Mouse (Mus musculus): Measurements from ENCODE around the gene Gm20517.
A peak's percentile ranks its signal among the peaks of the same experiment; 100 is the strongest.

Gene Gm20517

DNA sequence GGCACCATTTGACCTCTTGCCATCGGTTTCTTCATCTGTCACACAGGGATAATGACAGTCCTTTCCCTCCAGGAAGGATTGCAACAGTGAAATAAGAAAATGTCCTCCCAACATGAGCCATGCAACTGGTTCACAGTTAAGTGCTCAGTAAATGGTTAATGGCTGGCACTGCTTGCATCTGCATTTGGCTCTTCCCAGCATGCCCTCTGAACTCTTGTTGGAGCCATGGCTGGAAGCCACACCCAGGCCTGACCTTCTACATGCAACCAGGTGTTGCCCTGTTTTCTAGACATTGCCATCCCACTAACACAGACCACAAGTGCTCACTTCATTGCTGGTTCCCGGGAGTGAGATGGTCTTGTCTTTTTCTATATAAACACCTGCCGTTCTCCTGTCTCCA lies 96.6 kb downstream of the Gm20517 start:
- DNase-seq (ENCODE audit: low spot score in 2 of 2) = peak in 1 of 2 experiments; percentile 17

DNA sequence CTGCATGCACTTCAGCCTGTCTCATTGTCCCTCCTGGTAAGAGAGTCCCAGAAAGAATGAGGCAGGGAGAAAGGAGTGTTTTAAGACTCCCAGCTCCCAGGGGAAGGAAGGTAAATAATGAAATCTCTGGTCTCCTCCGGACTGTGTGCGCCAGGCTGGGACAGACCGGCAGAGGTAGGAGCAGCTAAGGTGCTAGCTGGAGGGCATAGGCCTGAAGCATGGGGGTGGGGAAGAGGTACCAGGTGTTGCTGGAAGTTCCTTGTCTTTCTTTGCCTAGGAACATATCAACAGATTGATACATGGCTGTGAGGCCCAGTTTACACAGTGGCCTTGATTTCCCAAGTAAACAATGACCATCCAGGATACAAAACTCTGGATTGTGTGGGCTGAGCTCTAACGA lies 97.6 kb downstream of the Gm20517 start:
- DNase-seq (ENCODE audit: low spot score in 2 of 2) = no peak

DNA sequence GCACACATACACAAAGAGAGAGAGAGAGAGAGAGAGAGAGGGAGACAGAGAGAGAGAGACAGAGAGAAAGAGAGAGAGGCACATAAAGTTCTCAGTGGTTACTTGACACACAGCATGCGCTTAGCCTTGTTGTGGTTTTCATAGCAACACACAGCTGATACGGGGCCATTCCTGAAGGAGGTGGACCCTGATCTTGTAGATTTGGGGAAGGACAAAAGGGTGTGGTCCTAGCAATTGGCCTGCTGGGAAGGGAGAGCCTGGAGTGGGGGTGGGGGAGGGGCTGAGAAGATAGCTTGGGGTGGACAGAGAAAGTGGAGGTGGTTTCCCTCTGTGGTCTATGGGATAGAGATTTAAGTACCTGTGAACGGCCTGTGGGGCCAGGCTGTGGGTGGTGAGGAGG lies 98.6 kb downstream of the Gm20517 start:
- no peak for DNase-seq (ENCODE audit: low spot score in 2 of 2)

DNA sequence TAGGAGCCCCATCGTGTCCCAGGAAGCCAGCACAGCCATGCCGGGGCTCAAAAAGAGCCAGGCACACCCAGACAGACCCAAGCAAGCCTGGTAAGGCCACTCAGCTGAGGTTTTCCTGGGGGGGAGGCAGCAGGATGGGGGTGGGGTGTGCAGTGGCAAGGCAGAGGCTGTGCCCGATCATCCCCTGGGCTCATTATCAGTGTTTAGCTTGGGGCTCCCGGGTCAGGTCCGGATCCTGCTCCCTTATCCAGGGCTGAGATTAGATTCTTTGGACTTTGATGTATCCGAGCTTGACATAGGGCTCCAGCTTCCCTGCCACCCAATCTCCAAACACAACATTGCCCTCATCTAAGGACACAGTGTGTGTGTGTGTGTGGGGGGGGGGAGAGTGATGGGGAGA lies 100.5 kb downstream of the Gm20517 start:
- DNase-seq (ENCODE audit: low spot score in 2 of 2) = no peak

- peak in 1 of 2 experiments; percentile 18 for DNase-seq (ENCODE audit: low spot score in 2 of 2)
Observed at GRCm38 (mm10) chr17:47712889-47713571, 101.6 kb downstream of the Gm20517 start.

- DNase-seq (ENCODE audit: low spot score in 2 of 2) = no peak
Observed at GRCm38 (mm10) chr17:47715037-47715436, 103.6 kb downstream of the Gm20517 start.

DNA sequence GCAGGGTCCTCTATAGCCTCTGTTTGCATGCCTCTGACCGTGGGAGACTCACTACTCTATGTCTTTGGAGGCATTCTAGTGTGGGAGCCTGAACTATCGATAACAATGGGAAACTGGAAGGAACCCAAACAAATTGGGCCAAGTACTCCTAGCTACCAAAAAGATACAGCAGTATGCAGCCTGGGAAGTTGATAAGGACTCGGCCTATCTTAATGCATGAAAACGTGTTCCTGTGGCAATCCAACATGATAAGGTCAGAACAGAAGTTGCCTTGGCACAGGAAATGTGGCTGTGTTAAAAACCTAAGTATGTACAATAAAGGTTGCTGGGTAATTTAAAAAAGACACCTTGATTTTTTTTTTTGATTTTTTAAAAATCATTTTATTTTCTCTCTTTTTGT lies 109.8 kb downstream of the Gm20517 start:
- DNase-seq (ENCODE audit: low spot score in 2 of 2) = no peak

DNA sequence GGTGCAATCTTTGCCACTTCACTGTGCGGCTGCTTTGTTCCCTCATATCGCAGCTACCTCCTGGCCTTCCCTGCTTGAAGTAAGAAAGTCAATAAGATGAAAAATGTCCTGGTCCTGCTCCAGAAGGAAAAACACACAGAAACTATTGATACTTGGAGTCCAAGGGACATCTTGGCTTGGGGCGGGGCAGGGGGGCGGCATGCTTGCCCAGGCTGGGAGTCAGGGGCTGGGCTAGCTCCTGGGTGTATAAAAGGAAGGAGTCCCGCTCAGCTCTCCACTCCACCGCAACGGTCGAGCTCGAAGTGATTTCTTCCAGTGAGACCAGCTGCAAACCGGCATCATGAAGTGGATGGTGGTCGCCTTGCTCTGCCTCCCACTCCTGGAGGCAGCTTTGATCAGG lies 115.2 kb downstream of the Gm20517 start, which contains the start of gene Pgc:
Gene Pgc (plus strand): TSS at position 277 of the 400 bp plus-strand sequence.
- DNase-seq (ENCODE audit: low spot score in 2 of 2) = no peak

DNA sequence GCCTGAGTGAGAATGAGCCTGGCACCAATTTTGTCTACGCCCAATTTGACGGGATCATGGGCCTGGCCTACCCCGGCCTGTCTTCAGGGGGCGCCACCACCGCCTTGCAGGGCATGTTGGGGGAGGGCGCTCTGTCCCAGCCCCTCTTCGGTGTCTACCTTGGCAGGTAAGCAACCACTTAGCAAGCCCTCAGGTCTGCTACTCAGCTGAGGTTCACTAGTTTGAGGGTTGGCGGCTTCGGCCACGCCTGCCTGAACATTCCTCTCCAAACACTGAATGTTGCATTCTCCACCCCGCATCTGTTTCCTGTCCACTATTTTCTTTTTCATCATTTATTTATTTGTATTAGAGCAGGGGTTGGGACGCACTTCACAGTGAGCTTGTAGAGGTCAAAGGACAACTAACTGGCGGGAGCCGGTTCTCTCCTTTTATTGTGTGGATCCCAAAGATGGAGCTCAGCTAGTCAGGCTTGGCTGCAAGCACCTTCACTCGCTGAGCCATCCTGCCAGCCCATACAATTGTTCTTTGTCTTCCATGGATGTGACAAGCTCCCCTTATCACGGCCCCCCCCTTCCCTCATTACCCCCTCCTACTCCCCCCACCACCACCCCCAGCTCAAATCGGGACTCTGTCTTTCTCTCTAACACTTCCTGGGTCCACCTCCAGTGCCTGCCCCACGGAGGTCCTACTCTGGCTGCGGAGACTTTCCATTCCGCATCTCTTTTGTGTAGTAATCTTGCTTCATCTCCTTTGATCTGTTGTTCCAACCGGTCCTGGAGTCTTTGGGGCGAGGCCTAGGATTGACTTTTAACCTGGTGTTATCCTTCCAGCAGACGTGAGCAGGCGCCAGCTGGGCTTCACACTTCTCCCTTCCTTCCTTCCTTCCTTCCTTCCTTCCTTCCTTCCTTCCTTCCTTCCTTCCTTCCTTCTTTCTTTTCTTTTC lies 119.5 kb downstream of the Gm20517 start:
- DNase-seq (ENCODE audit: low spot score in 2 of 2) = no peak
